Mouse (Mus musculus): ENCODE measurements around the gene Lpcat2. TPM values are rescaled to one million over a fixed set of nuclear protein-coding genes. Genes with fewer than 3 reads are reported as not detected.
"Not testable (repeated sequence)": the region's sequence is repeated elsewhere in the genome, so short reads cannot be mapped to it uniquely, and the experiment has no call there.

The Lpcat2 gene
- polyA plus RNA-seq, 1 experiment from 2014 or later = 9.2 TPM

- Histone ChIP-seq H3K27ac (no peak overlapping the region), H3K4me3 (replicated peaks; ENCODE audit: low read depth, low read length) (no peak overlapping the region), H3K27me3 (ENCODE audit: insufficient read depth, low read length) (no peaks in the 10 kb centered on the region), H3K4me2 (ENCODE audit: low read length) (no peak overlapping the region), H3K4me1 (replicated peaks; ENCODE audit: insufficient read depth, low read length) (no peaks in the 10 kb centered on the region), H3K9me3 (replicated peaks; ENCODE audit: low read length) (no peaks in the 10 kb centered on the region), H3K9ac (ENCODE audit: low read depth, low read length) (no peak overlapping the region), H3K36me3 (ENCODE audit: insufficient read depth, low read length) (no peaks in the 10 kb centered on the region)
- no peak for TF ChIP-seq CTCF (IDR thresholded peaks at IDR 0.05; ENCODE audit: low read depth)
- ATAC-seq (replicated peaks; ENCODE audit: low FRiP score, low read depth) = no peak
- DNase-seq (ENCODE audit: low spot score) = peak; percentile 66
- 6% methylated on average over 7 of the region's 7 CpGs for whole genome bisulfite sequencing
These were observed 15.1 kb downstream of the Lpcat2 start for GRCm38 (mm10) chr8:92870281-92870680.

- H3K4me2 ChIP-seq (ENCODE audit: low read length) = no peak overlapping the region
- H3K27ac ChIP-seq = no peak overlapping the region
- no peak overlapping the region for H3K4me3 ChIP-seq (replicated peaks; ENCODE audit: low read depth, low read length)
- DNase-seq (ENCODE audit: low spot score) (no peak), ATAC-seq (replicated peaks; ENCODE audit: low FRiP score, low read depth) (no peak)
- no peaks in the 10 kb centered on the region for H3K9me3 ChIP-seq (replicated peaks; ENCODE audit: low read length)
- no peaks in the 10 kb centered on the region for H3K36me3 ChIP-seq (ENCODE audit: insufficient read depth, low read length)
- WGBS = 61% methylated on average over 10 of the region's 10 CpGs
- H3K4me1 ChIP-seq (replicated peaks; ENCODE audit: insufficient read depth, low read length) = no peaks in the 10 kb centered on the region
- no peaks in the 10 kb centered on the region for H3K27me3 ChIP-seq (ENCODE audit: insufficient read depth, low read length)
- TF ChIP-seq CTCF (IDR thresholded peaks at IDR 0.05; ENCODE audit: low read depth) = no peak
- H3K9ac ChIP-seq (ENCODE audit: low read depth, low read length) = no peak overlapping the region
These were observed 17.1 kb downstream of the Lpcat2 start for GRCm38 (mm10) chr8:92872063-92872759.

DNA sequence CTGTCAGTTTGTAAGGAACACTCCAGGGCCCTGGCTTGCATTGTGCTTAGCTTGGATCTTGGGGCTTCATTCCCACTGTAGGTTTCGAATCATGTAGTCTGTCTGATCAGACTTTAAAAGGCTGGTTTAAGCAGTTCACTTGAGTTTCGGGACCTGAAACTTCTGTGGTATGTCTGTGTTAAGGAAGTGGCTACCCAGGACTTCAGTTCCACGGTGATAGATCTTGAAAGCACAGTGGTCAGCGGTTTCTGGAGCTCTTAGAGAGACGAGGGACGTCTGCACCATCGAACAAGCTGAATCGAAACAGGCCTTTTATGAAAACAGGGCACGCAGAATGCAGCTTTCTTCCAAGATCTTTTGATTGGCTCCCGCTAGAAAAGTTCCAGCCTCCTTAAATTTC, 20.7 kb downstream of the Lpcat2 start:
- no peaks in the 10 kb centered on the region for H3K4me1 ChIP-seq (replicated peaks; ENCODE audit: insufficient read depth, low read length)
- ATAC-seq (replicated peaks; ENCODE audit: low FRiP score, low read depth) = no peak
- no peak overlapping the region for H3K4me3 ChIP-seq (replicated peaks; ENCODE audit: low read depth, low read length)
- no peaks in the 10 kb centered on the region for H3K36me3 ChIP-seq (ENCODE audit: insufficient read depth, low read length)
- no peaks in the 10 kb centered on the region for H3K27me3 ChIP-seq (ENCODE audit: insufficient read depth, low read length)
- H3K9ac ChIP-seq (ENCODE audit: low read depth, low read length) = no peak overlapping the region
- H3K27ac ChIP-seq = no peak overlapping the region
- no peak for DNase-seq (ENCODE audit: low spot score)
- no peak for TF ChIP-seq CTCF (IDR thresholded peaks at IDR 0.05; ENCODE audit: low read depth)
- no peak overlapping the region for H3K4me2 ChIP-seq (ENCODE audit: low read length)
- no peaks in the 10 kb centered on the region for H3K9me3 ChIP-seq (replicated peaks; ENCODE audit: low read length)
- 83% methylated on average over 10 of the region's 10 CpGs for WGBS

DNA sequence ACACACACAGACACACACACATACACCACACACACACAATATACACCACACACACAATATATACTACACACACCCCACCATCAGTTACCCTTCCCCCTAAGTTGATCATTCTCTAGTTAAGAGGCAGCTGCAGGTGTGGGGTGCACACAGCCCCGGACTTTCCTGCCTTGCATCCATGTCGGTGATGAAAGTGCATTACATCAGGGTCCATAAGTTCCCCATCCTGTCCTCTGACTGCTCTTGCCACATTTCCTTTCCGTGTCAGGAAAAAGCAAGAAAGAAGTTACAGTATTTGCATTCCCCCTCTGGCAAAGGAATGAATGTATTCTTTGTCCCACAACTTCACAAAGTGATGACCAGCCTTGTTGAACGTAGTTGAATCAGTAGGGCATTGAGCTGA, 26.1 kb downstream of the Lpcat2 start:
- 47% methylated on average over 4 of the region's 4 CpGs for WGBS
- ATAC-seq (replicated peaks; ENCODE audit: low FRiP score, low read depth) (no peak), DNase-seq (ENCODE audit: low spot score) (no peak)
- H3K36me3 ChIP-seq (ENCODE audit: insufficient read depth, low read length) = no peaks in the 10 kb centered on the region
- TF ChIP-seq CTCF (IDR thresholded peaks at IDR 0.05; ENCODE audit: low read depth) = no peak
- no peak overlapping the region for H3K4me3 ChIP-seq (replicated peaks; ENCODE audit: low read depth, low read length)
- H3K9ac ChIP-seq (ENCODE audit: low read depth, low read length) = no peak overlapping the region
- H3K27ac ChIP-seq = no peak overlapping the region
- no peaks in the 10 kb centered on the region for H3K27me3 ChIP-seq (ENCODE audit: insufficient read depth, low read length)
- H3K4me2 ChIP-seq (ENCODE audit: low read length) = no peak overlapping the region
- H3K4me1 ChIP-seq (replicated peaks; ENCODE audit: insufficient read depth, low read length) = no peaks in the 10 kb centered on the region
- no peaks in the 10 kb centered on the region for H3K9me3 ChIP-seq (replicated peaks; ENCODE audit: low read length)

GRCm38 (mm10) chr8:92883771-92884170, 28.6 kb downstream of the Lpcat2 start:
- Histone ChIP-seq H3K36me3 (ENCODE audit: insufficient read depth, low read length) (no peaks in the 10 kb centered on the region), H3K4me2 (ENCODE audit: low read length) (no peak overlapping the region), H3K27me3 (ENCODE audit: insufficient read depth, low read length) (no peaks in the 10 kb centered on the region), H3K4me3 (replicated peaks; ENCODE audit: low read depth, low read length) (no peak overlapping the region), H3K9ac (ENCODE audit: low read depth, low read length) (no peak overlapping the region), H3K9me3 (replicated peaks; ENCODE audit: low read length) (no peaks in the 10 kb centered on the region), H3K27ac (no peak overlapping the region), H3K4me1 (replicated peaks; ENCODE audit: insufficient read depth, low read length) (no peaks in the 10 kb centered on the region)
- TF ChIP-seq CTCF (IDR thresholded peaks at IDR 0.05; ENCODE audit: low read depth) = peak; percentile 71
- no peak for ATAC-seq (replicated peaks; ENCODE audit: low FRiP score, low read depth)
- peak; percentile 74 for DNase-seq (ENCODE audit: low spot score)
- WGBS = 45% methylated on average over 2 of the region's 2 CpGs

DNA sequence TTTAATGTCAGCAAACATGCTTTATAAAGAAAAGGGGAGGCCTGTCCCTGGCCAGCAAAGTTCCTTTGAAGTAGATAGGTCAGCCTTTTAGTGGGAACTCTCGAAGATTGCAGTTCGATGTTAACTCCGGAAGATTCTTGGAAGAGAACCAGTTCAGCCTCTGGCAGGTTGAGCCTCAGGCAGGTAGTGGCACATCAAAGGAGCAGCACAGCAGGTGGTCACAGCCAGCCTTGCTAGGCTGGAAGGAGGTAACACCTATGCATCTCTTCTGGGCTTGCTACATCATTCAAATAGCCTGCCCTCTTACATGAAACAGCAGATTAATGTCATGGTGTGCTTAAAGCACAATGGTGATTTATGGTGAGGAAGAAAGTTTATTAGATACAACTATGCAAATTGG, 37.1 kb downstream of the Lpcat2 start:
- H3K27ac ChIP-seq; H3K4me3 ChIP-seq (replicated peaks; ENCODE audit: low read depth, low read length); DNase-seq (ENCODE audit: low spot score); H3K36me3 ChIP-seq (ENCODE audit: insufficient read depth, low read length); H3K9ac ChIP-seq (ENCODE audit: low read depth, low read length); H3K4me1 ChIP-seq (replicated peaks; ENCODE audit: insufficient read depth, low read length); H3K9me3 ChIP-seq (replicated peaks; ENCODE audit: low read length); H3K4me2 ChIP-seq (ENCODE audit: low read length); H3K27me3 ChIP-seq (ENCODE audit: insufficient read depth, low read length); ATAC-seq (replicated peaks; ENCODE audit: low FRiP score, low read depth): not testable (repeated sequence)
- 68% methylated on average over 3 of the region's 3 CpGs for WGBS

DNA sequence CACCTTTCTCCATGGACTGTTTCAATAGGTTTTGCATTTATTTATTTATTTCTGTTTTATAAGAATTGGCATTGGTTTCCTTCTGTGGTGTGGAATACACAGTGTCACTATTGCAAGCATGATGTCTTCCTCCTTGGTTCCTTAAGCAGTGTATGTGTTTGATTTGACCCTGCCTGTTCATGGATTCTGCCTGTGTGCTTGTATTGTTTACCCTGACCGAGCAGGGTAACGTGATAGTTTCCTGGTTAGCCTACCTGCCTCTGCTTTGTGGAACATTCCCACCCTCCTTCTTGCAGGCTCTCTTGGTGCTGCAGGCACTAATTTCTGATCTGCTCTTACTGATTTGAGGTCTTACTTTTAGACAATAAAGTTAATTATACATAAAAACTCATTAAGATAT, 38.7 kb downstream of the Lpcat2 start:
- H3K27me3 ChIP-seq (ENCODE audit: insufficient read depth, low read length) = no peaks in the 10 kb centered on the region
- no peaks in the 10 kb centered on the region for H3K4me1 ChIP-seq (replicated peaks; ENCODE audit: insufficient read depth, low read length)
- TF ChIP-seq CTCF (IDR thresholded peaks at IDR 0.05; ENCODE audit: low read depth) = no peak
- no peak overlapping the region for H3K9ac ChIP-seq (ENCODE audit: low read depth, low read length)
- no peak overlapping the region for H3K4me2 ChIP-seq (ENCODE audit: low read length)
- ATAC-seq (replicated peaks; ENCODE audit: low FRiP score, low read depth) (no peak), DNase-seq (ENCODE audit: low spot score) (no peak)
- no peaks in the 10 kb centered on the region for H3K36me3 ChIP-seq (ENCODE audit: insufficient read depth, low read length)
- no peaks in the 10 kb centered on the region for H3K9me3 ChIP-seq (replicated peaks; ENCODE audit: low read length)
- H3K27ac ChIP-seq = no peak overlapping the region
- WGBS = 65% methylated on average over 2 of the region's 2 CpGs
- H3K4me3 ChIP-seq (replicated peaks; ENCODE audit: low read depth, low read length) = no peak overlapping the region

Data from kidney, postnatal 0 days (tissue).